Mouse (Mus musculus) adipocyte (in vitro differentiated cells): ENCODE measurements around the gene Igsf3.

Experiments
- DNase-seq: peaks from one replicate; pipeline ENCODE4 v3.0.0-alpha.2; 2016; ENCODE audit warnings: low spot score

The Igsf3 gene

DNA sequence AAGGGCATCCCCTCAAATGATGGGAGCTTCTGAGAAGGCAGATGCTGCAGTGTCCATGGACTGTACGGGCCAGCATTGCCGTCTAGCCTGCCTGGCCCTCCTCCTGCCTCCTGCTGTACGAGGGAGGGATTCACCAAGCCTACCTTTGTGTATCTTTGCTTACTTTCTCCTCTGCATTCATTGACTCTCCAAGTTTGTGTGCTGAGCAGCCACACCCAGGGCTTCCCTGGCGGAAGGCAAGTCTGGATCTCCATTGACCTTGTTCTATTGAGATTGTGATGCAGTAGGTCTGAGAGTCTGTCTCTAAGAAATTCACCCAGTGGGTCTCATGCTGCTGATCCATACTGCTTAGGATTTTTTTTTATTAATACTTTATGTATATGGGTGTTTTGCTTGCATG is 70.4 kb downstream of the Igsf3 start:
- DNase-seq: no peak

DNA sequence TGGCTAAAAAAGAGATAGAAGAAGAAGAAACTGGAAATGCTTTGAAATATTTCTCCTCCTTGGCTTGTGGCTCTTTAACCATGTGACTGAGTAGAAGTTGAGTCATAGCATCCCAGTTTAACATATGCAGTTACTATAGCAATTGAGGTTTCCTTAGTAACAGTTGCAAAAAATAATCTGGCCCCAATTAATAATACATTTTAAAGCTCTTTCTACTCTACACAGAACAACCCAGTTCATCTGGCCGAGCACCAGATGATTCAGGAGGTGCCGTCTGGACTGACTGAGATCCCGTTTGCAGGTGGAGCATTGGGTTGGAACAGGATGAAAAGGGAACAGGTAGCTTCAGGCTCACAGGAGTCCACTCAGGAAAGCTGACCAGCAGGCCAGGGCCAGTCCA is 71.9 kb downstream of the Igsf3 start:
- DNase-seq: no peak

DNA sequence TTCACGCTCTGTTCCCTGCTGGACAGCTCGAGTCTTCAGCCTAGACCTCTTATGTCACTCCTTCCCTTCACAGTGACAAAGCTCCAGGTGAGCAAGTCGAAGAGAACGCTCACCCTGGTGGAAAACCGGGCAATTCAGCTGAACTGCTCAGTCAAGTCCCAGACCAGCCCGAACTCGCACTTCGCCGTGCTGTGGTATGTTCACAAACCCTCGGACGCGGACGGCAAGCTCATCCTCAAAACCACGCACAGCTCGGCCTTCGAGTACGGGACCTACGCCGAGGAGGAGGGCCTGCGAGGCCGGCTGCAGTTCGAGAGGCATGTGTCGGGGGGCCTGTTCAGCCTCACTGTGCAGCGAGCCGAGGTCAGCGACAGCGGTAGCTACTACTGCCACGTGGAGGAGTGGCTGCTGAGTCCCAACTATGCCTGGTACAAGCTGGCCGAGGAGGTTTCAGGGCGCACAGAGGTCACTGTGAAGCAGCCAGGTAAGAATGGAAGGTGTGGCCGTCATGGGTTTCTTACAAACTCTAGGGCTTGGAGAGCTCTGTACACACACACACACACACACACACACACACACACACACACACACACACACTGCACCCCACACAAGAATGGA is 74.0 kb downstream of the Igsf3 start:
- no peak for DNase-seq

DNA sequence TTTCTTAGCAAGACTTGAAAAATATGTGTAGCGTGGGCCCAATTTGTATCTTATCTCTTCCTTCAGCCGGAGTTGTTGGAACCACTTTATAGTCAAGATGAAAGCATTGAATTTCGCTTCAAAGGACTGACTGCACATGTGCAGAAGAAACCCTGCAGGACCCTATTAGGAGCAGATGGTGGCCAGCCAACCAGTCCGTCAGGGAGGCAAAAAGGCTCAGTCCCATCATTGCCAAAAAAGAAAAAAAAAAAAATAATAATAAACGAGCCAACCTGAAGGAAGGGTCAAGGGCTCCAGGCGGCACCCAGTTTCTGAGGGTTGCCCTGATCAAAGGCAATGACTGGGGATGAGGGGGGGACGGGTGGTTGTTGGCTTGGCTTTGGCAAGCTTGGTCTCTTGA is 83.7 kb downstream of the Igsf3 start:
- DNase-seq: no peak

DNA sequence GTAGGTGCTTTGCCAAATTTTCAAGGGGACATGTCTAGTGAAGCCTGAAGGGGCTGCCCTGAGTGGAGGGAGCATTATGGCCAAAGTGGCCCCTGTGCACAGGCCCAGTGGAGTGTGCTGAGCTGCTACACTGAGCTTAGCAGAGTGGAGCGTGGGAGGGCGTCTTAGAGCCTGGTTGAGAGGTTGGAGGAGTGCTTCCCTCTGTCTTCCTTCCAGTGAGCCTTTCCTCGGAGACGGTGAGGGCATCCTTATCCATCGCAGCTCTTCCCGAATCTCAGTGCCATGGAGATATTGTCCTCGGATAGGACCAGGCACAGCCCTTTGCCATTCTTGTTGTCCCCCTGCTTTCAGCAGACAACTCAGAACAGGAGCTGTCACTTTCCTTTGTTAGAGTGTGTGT is 84.2 kb downstream of the Igsf3 start:
- no peak for DNase-seq

DNA sequence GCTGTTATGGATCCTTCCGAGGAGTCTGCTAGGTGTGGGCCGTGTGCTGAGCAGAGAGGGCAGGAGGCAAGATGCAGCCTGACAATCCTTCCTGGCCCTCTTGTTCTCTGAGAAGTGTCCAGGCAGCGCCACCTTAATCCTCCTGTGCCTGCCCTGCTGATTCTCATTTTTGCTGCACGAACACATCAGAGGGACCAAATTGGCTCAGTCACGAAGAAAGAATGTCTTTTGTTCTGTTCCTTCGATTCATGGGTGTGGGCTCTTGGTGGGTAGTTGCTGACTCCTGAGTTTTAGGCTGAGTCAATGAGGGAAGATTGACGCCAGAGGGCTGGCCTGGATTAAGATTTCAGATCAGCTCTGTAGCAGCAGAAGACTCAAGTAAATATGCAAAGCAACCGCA is 84.9 kb downstream of the Igsf3 start:
- no peak for DNase-seq

DNA sequence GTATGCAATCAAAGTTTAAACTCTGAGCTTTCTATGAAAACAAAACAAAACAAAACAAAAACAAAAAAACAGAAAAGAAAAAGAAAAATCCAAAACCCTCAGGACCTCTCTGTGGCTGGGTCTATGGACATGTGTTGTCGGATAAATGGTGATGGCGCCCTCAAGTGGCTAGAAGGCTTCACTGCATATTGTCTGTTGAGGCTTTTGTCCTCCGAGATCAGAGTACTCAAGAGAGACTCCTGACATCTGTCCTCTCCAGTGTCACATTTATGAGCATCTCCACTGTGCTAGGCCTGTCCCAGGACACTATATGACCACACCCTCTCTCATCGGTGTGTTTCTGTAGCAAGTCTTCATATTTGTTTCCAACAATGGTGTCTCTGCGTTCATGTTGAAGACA is 85.4 kb downstream of the Igsf3 start:
- peak; percentile 80 for DNase-seq

DNA sequence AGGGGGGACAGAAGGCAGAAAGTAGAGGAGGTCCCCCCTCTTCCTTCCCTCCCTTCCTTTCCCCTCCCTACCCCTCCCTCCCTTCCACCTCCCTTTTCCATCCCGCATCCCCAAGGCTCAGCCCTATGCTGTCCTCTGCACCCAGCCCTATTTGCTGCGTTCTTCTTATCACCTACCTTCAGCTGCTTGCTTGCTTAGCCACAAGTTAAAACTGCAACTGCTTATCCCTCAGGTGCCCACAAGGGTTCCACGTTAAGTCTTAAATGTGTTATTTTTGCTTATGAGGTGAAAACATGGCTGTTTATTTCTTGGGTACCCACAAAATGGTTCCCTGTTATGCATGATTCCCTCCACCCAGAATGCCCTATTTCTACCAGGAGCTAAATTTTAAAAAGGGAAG is 86.6 kb downstream of the Igsf3 start:
- no peak for DNase-seq

DNA sequence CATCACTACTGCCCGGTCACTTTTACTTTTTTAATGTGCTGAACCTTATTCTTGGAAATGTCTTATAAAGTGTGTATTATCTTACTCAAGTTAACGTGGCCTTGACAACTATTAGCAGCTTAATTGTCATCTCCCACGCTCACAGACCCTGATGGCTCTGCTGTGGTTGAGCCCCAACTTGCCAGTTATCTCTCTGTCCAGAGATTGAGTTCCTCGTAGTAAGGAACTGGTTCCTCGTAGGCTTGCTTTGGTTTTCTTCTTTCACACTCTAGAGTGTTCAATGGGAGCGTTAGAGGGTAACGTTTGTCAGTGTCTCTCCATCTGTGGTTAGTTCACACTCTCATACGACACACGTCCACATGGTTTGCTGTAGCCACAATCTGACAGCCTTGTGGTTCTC is 92.8 kb downstream of the Igsf3 start:
- no peak for DNase-seq

DNA sequence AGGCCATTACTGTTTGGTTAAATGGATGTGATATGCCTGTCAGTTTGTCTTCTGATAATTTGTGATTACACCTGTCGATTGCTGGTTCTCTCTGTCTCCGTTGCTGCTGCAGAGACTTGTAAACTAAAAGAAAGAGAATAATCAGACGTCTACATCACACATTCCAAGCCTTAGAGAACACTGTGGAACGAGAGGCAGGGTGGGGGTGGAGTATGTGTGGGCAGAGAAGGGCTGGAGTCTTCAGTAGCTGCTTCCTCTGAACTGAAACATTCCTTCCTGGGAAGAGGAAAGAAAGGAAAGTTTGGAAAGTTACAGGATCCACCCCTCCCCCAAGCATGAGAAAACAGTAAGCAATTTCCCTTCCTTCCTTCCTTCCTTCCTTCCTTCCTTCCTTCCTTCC is 95.0 kb downstream of the Igsf3 start:
- DNase-seq: no peak

DNA sequence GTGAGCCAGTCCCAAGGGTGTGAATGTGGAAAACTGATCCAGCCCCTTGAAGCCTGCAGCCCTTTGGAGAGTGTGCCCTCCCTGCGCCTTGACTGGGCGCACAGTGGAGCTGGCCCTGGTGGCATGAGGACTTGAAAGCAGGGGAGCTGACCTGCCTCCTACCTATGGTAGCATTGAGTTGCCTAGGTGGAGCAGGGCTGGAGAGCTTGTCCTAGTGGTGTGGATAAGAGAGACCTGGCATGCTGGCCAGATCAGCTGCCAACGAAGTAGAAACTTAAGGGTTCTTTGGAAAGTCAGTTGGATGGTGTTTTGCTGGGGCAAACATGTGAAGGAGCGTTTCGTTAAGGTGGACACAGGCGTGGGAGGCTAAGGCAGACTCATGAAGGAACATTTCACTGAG is 105.1 kb downstream of the Igsf3 start:
- no peak for DNase-seq

DNA sequence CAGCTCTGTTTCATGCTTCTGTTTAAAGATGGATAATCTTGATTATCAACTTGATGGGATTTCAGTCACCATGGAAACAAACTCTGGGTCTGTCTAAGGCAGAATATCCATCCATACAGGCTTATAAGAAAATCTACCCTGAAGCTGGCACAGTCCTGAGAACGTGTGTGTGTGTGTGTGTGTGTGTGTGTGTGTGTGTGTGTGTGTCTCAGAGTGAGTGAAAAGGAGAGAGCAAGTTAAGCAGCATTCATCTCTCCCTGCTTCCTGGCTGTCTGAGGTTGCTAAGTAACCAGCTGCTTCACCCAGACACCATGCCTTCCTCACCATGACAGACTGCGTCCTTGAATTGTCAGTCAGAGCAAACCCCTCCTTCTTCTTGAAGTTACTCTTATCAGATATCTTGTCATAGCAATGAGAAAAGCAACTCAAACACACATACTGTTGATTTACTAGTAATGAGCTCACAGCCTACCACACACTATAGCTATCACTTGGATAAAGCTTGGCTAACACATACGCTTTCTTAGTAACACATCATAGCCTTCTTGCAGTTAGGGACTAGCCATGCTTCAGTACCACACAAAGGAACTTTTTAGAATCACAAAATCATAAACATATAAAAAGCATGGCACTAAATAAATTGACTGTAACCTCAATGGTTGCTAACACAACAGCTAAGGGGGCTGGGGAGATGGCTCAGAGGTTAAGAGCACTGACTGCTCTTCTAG is 106.5 kb downstream of the Igsf3 start:
- no peak for DNase-seq

DNA sequence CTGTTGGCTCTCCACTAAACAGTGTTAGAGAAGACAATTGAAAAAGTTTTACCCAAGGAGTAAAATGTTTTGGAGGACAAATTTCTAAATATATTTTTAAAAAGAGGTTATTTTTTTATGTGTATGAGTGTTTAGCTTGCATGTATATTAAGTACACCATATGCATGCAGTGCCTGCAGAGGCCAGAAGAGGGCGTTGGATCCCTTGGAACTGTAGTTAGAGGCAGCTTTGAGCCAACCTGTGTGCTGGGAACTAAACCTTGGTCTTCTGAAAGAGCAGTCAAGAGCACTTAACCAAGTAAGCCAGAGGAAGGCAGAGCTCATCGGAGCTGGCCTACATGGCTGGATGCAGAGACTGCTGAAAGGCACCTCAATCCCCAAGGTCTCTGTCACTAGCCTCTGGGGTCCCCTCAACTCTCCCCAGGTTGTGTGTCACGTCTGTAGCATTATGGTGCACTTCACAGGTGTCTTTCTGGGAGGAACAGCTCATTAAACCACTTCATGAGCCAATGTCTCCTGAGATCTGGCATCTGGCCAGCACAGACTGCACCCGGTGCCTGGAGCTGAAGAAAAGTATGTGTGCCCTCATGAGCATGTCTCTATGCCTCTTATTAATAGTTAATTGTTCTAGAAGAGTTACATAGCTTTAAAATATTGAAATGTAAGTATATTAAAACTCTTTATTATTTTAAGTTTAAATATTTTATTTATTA is 109.3 kb downstream of the Igsf3 start:
- no peak for DNase-seq

DNA sequence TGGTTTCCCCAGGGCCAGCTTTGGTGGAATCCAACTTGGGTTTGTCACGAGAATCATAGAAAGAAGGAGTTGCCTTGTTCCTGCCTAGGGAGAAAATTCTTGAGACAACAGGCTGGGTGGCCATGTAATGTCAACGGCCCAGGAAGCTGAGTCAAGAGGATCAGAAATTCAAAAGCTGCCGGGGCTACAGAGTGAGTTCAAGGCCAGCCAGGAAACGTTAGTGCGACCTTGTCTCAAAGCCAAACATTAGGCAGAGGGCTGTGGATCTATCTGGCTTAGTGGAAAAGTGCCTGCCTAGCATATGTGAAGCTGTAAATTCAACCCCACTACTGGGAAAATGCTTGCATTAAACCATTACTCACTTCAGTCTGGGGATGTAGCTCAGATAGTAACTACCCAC is 110.6 kb downstream of the Igsf3 start:
- no peak for DNase-seq

DNA sequence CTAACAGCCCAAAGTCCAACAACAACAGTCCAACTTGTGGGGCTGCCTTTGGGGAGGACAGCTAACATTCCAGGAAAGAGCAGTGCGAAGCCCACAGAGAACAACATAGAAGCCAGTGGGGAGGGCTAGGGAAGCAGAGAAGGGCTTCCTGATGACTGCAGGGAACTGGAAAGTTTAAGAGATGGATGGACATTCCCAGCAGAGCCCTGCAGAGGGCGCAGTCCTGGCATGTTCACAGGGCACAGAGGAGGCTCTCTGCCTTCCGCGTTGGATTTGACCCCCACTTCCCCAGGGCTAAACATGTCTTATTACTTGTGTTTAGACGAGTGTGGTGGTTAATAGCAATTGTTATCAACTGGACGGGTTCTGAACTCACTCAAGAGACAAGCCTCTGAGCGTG is 111.3 kb downstream of the Igsf3 start:
- DNase-seq: no peak

DNA sequence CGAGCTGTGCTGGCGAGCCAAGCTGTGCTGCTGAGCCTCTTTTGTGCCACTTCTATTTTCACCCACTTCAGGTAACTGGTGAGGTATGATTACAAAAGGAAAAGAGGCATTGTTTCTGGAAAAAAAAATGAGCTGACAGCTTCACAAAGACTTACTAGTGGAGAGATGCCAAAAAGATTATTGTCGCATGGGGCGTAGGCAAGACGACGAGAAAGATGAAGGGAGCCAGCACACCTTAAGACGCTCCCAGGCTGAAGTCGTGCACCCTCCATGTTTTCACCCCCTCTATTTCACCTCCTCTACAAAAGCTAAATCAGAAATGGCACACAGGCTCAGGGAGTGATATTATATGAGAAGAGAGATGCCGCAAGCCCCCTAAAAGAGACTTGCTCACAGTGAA is 113.6 kb downstream of the Igsf3 start:
- no peak for DNase-seq

DNA sequence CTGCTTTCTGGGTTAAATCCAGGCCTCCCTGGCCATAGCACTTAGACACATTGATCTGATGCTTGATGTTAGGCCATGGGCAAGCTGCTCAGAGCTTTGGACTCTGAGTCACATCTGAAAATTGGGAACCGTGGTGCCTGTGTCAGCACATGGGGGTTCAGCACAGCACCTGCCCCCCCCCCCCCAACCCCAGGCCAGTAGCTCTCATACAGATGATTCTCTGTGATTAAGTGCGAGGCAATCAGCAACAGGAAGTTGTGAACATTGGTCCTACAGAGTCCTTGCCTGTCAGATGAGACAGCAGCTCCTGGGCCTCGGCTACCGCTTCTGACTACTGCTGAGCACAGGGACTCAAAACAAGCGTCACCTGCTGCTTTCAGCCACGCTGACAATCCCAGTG is 116.0 kb downstream of the Igsf3 start:
- DNase-seq: no peak

DNA sequence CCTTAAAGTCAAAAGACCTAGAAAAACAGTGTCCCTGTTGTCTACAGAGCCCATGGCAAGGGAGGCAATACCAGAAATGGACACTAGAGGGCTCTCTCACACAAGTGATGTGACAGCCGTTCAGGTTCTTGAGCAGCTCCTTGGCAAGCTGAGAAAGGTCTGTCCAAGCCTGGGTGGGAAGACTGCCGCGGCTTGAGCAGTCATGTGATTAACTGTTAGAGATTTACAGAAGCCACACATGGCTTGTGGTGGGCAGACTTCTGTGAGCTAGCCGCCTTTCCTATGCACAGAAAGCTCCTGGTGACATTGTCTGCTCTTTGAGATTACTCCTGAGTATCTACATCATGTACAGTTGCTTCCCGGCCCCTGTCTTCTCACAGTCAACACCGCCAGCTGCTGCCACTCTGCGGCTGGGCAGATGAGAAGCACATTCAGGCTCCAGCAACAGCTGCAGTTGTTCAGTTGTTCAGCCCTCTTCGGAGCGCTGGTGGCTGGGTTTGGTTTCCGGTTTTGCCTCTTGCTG is 117.1 kb downstream of the Igsf3 start:
- DNase-seq: peak; percentile 94

DNA sequence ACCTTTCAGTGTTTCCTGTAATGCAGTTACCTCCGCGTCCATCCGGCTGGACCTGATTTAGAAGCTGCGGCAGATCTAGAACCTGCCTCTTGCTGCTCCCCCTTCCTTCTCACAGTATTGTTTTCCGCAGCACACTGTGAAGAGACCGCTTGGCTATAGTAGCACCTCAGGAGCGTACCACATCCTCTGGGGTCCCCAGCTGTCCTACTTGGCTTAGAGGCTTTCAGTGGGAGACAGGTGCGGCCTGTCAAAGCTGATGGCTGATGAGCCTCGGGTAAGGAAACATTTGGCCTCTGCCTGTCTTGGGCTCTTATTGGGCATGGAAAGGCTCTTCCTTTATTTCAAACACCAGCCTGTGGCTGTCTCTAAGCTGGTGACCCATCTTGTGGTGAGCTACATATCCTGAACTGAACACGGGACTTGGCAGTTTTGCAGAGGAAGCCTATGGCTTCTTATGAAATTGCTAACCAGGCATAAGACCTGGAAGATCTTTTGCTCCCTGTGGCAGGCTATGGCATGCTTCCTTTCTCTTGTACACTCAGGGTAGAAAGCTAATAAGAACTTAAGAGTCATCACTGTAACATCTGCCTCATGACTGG is 120.6 kb downstream of the Igsf3 start:
- DNase-seq: no peak

DNA sequence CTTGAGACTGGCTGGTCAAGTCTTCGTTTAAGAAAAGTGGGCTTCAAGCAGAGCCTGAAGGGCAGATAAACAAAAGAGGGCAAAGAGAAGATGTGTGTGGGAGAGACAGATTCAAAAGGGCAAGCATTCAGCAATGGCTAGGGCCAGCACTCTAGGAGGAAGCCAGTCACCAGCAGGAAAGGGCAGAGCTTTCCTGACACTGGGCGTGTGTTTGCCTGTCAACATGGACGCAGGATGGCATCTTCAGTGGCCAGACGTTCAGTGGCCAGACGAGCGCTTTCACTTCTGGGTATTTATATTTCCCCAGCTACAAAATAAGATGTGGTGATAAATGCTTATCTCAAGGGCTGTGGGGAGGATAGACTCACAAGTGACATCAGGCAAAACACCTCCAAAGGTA is 123.0 kb downstream of the Igsf3 start:
- no peak for DNase-seq

DNA sequence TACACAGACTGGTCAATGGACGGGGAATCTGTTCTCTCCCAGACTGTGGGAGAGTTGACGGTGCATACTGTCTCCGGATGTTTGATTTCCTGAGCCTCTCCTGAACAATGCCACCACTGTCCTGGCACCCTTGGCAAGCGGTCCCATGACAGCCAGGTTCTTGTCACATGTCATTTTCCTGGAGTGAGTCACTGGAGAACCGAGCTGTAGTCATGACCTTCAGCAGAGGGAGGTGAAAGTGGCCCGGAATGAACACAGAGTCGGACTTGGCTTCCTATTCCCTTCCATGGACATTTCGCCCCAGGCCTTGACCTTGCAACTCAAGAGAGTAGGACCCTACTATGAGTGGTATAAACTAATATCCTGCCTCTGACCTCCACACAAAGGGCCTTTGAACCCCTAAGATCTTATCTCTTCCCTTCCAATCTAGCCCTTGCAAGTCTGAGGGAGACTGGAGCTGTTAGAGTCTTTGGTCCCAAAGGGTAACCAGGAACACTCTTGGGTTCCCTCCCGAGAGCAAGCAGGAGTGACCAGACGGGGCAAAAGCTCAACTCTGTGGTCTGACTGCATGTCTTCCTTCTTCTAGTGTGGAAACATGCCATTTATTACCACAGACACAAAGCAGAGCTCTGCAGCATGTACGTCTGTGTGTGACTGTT is 123.6 kb downstream of the Igsf3 start:
- no peak for DNase-seq

DNA sequence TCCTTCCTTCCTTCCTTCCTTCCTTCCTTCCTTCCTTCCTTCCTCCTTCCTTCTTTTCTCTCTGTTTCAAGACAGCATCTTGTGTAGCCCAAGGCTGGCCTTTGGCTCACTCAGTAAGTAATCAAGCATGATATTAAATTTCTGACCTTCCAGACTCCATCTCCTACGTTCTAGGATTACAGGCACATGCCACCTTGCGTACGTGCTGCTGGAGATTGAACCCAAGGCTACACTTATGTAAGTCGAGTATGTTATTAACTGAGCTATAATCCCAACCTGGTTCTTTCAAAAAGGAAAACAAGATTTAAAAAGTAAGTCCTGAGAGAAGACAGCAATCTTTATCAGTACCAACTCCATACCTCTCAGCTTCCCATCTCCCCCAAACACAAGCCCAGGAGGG is 124.7 kb downstream of the Igsf3 start:
- DNase-seq: no peak
